Comparison of ENCODE assay signal across 37 mouse cellular contexts in the genomic region with DNA sequence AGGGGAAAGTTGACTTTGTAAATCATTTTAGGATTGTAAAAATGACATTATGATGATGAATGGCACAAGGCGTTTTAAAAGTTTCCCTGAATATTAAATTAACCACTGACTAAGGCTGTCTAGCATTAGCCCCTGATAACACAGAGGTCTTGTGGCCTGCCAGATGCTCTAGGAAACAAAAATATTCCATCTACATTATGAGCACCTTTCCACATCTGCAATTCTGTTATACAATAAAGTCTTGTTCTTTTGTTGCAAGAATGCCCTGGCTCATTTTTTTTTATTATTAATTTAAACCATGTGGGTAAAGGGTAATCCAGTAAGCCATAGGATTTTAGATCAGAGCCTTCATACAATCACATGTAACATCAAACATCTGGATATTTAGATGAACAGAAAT. TPM values are rescaled to one million over a fixed set of nuclear protein-coding genes. Genes with fewer than 3 reads are reported as not detected.
"Had no signal": no experiment of that assay in that cellular context is flagged by ENCODE, and none has a peak within 500 bp of the region (broad histone marks: within the 10 kb centered on the region; RNA-seq: fewer than 3 reads in every experiment).

No protein-coding gene starts in this region.

- H3K4me2 ChIP-seq: heart, embryonic 12.5 days; hindbrain, embryonic 12.5 days; hindbrain, embryonic 14.5 days; intestine, embryonic 15.5 days; limb, embryonic 13.5 days; liver, embryonic 11.5 days; liver, embryonic 13.5 days; liver, embryonic 15.5 days had no signal

- H3K4me1 ChIP-seq: heart, embryonic 10.5 days; hindbrain, embryonic 10.5 days; hindbrain, embryonic 12.5 days; intestine, embryonic 15.5 days; liver, embryonic 13.5 days; liver, embryonic 15.5 days had no signal

- H3K9me3 ChIP-seq: heart, embryonic 10.5 days; heart, embryonic 12.5 days; hindbrain, embryonic 10.5 days; hindbrain, embryonic 12.5 days; intestine, embryonic 15.5 days; limb, embryonic 13.5 days; liver, embryonic 13.5 days; liver, embryonic 15.5 days had no signal

- ATAC-seq: hindbrain, embryonic 16.5 days; inflammation-experienced regulatory T-cells, adult 6 months; intestine, embryonic 15.5 days; intestine, postnatal 0 days had no signal

- DNase-seq: gastrocnemius, adult 2 months; gastrocnemius, postnatal 10 days; gastrocnemius, postnatal 25 days; kidney, adult 18-20 months; kidney, adult 8-10 months; liver; liver, embryonic 13.5 days had no signal

- H3K36me3 ChIP-seq: heart, embryonic 10.5 days; heart, embryonic 12.5 days; hindbrain, embryonic 10.5 days; hindbrain, embryonic 12.5 days; intestine, embryonic 15.5 days; limb, embryonic 13.5 days; liver, embryonic 13.5 days; liver, embryonic 15.5 days had no signal

- H3K9ac ChIP-seq: heart, embryonic 12.5 days; hindbrain, embryonic 12.5 days; hindbrain, embryonic 14.5 days; intestine, embryonic 15.5 days; limb, embryonic 13.5 days; liver, embryonic 13.5 days; liver, embryonic 15.5 days had no signal

- H3K4me3 ChIP-seq: gastrocnemius, adult 2 months; heart, embryonic 10.5 days; heart, embryonic 12.5 days; hindbrain, embryonic 10.5 days; hindbrain, embryonic 12.5 days; intestine, embryonic 15.5 days; layer of hippocampus, adult 2 months; left cerebral cortex, adult 2 months; limb, embryonic 13.5 days; liver, embryonic 13.5 days; liver, embryonic 15.5 days had no signal

- H3K27ac ChIP-seq: gastrocnemius, adult 2 months; heart, embryonic 10.5 days; hindbrain, embryonic 10.5 days; hindbrain, embryonic 12.5 days; hindbrain, embryonic 14.5 days; intestine, embryonic 15.5 days; layer of hippocampus, adult 2 months; left cerebral cortex, adult 2 months; limb, embryonic 13.5 days; liver, embryonic 13.5 days; liver, embryonic 15.5 days had no signal

- H3K27me3 ChIP-seq: heart, embryonic 12.5 days; hindbrain, embryonic 12.5 days; intestine, embryonic 15.5 days; limb, embryonic 13.5 days; liver, embryonic 13.5 days; liver, embryonic 15.5 days had no signal

RNA-seq across cellular contexts. Expression of a gene that starts 33.6 kb away (rescaled TPM):
- total RNA-seq: gastrocnemius, adult 2 months; gastrocnemius, postnatal 10 days; gastrocnemius, postnatal 25 days; gastrocnemius, postnatal 4 days; granulocyte monocyte progenitor cell, adult 5-6 weeks; heart, adult 18-20 months; heart, adult 8-10 months; heart, postnatal 10 days; heart, postnatal 25 days; heart, postnatal 4 days; layer of hippocampus, adult 2 months; layer of hippocampus, postnatal 10 days; layer of hippocampus, postnatal 25 days; left cerebral cortex, adult 2 months; left cerebral cortex, postnatal 14 days; left cerebral cortex, postnatal 36 days had no signal
- polyA plus RNA-seq: heart, embryonic 10.5 days; heart, embryonic 12.5 days; heart, embryonic 14.5 days; heart, embryonic 16.5 days; inflammation-experienced regulatory T-cells, adult 6 months; intestine, embryonic 15.5 days; intestine, postnatal 0 days; kidney, embryonic 14.5 days; kidney, embryonic 16.5 days; limb, embryonic 11.5 days; limb, embryonic 13.5 days; liver, embryonic 11.5 days; liver, embryonic 13.5 days; liver, embryonic 15.5 days had no signal
